Mouse (Mus musculus) cerebellum, adult 11 months (tissue): ENCODE measurements around the gene Depdc7.

ENCODE experiments used
- DNase-seq: peaks from one replicate; pipeline ENCODE4 v3.0.0; 2022

Gene Depdc7

DNA sequence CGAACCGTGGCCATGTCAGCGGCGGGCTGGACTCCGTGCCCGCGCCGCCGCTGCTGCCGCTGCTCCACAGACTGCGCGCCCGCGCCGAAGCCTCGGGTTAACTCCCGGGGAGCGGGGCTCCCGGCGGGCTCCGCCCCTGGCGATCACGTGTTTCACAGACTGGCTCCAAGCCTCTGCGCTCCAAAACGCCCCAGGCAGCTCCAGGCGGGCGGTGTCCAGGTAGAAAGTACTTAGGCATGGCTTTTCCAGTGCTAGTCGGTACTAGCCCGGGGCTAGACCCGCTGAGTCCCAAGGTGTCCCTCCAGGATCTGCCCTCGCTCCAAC, at the start of gene Depdc7:
Gene Depdc7, minus strand, starts transcription at position 138 of the 324 bp plus-strand sequence.
- DNase-seq: peak; percentile 79

DNA sequence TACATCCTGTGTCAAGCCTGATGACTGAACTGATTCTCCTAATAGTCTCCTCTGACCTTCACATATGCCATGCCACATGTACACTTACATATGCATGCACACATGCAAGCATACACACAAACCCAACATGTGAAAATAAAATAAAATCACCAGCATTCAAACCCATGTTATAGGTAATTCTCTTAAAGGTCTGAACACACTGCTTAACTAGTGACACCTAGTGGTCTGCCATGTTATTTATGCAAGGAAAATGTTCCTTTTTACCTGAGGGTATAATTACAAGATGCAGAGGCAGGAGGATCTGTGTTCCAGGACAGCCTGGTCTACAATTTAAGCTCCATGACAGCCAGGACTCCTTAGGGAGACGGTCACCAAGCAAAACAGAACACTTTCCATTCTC, 32.1 kb upstream of the Depdc7 start:
- no peak for DNase-seq

DNA sequence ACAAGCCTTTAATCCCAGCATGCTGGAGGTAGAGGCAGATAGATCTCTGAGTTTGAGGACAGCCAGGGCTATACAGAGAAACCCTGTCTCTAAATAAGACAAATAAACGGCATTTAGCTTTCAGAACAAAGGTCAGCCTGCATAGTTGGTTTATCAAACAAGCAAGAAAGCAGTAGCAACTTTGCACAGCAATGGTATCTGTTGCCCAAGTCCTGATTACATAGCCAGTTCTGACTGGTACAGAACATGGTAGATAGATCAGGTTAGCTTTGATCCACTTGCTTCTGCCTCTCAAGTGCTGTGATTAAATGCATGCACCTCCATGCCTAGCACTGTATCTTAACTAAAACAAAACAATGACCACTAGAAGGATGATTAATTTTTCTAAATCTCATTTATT, 26.0 kb upstream of the Depdc7 start:
- no peak for DNase-seq

DNA sequence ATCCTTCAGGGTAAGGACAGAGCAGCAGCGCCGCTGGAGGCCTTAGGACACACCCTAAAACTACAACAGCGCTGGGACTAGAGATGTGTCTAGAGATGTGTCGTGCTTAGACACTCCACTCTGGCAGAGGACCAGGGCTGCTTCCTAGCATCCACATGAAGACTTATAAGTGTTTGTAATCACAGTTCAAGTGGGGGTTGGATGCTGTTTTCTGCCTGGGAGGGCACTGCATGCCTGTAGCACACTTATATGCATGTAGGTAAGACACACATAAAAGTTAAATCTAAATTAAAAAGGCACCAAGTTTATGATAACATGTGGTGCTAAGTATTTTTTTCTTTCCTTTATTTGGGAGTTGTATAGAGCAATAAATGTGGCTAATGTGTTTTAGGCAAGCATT, 21.3 kb upstream of the Depdc7 start:
- no peak for DNase-seq

DNA sequence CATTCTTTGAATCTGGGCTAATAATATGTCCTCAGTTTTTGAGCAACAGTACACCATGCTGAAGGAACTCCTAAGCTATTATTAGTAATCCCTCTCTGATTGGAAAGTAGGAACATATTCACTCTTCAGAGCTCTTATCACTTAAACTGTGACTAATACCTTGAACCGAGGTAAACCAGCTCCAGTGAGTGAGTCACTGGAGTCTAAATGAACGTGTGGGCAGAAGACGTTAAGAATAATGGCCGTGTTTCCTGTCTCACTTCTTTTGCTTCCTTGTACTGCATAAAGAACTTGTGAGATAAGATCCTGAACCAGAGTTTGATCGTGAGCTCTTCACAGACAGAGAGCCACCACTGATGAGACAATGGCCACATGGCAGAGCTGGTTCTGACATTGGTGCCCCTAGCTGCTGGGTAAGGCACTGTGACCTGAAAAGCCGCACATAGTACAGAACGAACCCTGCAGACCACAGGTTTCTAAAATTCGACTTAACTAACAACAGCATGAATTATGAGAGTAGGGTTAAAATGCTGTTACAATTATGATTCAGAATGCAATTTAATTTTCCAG, 20.5 kb upstream of the Depdc7 start:
- DNase-seq: no peak

DNA sequence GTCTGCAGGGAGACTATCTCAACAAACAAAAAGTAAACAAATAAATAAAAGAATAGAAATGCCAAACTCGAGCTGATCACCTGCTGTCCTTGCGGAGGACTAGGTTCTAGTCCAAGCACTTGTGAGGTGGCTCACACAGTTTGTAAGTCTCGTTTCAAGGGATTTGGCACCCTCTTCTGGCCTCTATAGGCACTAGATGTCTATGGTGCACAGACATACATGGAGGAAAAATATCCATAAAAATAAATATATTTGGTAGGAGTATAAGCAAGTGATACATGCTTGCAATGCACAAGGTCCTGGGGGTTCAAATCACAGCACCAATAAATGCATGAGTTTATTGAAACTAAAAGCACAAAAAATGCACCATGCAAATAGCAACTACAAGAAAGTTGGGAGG, 7.9 kb upstream of the Depdc7 start:
- DNase-seq: no peak

DNA sequence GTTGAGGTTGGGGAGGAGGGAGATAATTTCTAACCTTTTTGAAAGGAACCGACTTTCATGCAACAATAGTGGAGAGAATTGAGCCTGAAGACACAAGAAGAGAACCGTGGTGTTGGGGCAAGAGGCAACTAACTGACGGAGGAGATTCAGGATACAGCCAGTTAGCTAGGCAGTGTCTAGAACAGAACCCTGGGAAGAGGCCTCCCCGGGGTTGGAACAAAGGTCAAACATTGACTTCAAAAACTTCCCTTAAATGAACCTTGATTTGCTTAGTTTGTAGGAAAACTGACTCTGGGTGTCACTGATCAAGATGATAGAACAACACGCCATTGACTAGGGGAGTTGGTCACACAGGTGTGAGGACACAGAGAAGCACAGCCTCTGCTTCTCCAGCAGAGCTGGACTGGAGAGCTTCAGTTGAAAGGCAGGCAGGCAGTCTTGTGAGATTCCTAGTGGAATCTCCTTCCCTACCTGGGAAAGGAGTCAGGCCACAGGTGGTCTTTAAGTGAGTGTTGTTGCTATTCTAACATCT, 6.0 kb upstream of the Depdc7 start:
- DNase-seq: no peak

DNA sequence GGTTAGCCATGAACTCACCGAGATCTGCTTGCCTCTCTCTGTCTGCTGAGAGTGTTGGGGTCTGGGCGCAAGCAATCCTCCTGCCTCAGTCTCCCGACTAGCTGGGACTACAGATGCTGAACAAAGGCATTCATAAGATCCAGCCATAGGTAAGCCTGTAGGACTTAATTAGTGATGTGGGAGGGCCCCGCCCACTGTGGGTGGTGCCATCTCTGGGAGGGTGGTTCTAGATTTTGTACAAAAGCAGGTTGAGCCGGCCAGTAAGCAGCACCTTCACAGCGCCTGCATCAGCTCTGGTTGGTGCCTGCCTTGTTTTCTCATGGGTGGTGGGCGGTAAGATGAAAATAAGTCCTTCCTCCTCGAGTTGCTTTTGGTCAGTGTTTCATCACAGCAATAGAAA, 3.6 kb upstream of the Depdc7 start:
- DNase-seq: no peak

DNA sequence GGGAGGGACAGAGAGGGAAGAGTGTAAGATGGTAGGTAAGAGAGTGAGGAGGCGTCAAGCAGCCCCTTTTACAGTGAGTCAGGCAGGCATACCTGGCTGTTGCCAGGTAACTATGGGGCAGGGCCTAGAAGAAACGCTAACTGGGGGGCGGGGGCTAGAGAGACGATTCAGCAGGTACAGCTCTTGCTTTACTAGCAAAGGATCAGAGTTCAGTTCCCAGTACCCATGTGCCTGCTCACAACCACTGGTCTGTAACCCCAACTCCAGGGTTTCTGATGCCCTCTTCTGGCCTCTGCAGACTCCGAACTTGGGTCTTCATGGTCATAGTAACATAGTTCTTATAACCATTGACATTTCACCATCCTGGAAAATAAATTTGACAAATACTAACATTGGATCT, 1.3 kb upstream of the Depdc7 start:
- no peak for DNase-seq

DNA sequence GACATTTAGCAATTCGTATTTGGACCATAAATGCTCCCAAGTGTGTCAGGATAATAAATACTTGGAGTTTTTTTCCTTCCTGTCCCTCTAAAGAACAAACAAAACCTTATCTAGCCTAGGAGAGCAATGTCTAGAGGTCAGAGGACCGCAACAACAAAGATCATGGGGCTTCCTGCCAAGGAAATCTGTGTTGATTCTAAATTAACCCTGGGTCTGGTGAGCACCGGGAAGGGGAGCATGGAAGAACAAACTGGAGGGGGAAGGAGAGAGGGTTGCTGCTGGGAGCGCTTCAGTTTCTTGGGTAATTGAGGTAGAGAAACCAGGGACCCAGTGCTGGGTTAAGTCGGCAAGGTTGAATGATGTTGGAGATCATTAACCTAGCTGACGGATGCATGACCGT, 482 bp upstream of the Depdc7 start:
- no peak for DNase-seq

DNA sequence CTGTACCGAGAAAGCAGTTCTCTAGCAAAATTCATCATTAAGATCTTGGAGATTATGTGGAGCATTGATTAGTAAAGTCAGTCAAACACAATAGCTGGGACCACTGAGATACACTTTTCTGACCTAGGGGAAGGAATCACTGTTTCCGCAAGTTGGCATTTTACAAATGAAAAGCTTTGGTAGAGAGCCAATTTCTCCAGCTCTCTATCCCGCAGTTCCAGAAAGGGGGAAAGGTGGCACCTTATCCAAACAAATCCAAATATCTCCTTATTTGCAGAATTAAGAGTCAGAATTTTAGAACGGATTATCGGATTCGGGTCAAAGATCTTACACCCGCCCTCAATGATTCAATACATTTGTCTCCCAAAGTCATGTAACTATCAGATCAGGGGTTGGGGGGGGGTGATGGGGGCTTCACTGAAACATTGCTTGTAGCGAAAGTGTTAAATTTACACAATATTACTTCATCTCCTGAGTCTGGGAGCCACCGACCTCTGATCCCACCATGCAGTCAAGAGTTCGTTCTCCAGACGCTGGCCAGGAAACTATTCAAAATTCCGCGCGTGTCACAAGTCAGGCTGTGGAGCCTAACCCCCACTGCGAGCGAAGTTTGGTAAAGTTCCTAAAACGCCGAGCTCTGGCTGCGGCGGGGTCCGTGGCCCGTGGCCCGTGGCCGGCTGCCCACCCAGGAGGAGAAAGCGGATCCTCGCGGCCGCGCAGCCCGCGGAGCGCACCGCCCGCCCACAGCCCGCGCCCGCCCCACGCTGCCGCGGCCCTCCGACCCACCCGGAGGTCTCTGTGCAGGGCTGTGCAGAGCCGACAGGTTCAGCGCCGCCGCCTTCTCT, 560 bp downstream of the Depdc7 start:
- no peak for DNase-seq

DNA sequence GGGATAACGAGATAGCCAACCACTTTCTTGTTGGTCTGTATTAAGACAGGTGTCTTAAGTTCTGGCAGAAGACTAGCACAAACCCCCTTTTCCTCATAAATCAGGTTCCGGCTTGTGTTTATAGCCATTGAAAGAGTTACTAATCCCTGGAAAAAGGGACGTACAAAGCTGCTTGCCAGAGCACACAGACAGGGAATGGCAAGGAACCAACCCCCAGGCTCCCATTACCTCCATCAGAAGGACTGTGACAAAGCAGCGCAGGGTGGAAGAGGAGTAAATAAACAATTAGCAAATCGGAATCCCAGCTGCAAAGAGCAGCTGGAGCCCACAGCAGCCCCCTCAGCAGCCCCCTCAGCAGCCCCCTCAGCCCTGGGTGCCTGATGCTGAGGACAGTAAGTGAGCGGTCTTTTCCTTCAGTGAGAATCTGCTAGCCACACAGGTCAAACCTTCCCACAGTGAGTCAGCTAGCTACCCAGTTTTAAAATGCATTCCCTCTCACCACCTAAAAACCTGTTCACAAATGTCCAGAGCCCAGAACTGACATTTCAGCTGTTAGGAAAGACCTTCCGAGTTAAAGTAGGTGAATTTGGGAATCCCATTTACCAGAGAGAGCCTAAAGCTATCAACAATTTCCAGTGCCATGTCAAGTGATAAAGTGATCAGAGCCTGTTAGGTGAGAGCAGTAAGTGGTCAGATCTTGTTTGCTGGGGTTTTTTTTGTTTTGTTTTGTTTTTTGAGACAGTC, 1.5 kb downstream of the Depdc7 start:
- DNase-seq: no peak

DNA sequence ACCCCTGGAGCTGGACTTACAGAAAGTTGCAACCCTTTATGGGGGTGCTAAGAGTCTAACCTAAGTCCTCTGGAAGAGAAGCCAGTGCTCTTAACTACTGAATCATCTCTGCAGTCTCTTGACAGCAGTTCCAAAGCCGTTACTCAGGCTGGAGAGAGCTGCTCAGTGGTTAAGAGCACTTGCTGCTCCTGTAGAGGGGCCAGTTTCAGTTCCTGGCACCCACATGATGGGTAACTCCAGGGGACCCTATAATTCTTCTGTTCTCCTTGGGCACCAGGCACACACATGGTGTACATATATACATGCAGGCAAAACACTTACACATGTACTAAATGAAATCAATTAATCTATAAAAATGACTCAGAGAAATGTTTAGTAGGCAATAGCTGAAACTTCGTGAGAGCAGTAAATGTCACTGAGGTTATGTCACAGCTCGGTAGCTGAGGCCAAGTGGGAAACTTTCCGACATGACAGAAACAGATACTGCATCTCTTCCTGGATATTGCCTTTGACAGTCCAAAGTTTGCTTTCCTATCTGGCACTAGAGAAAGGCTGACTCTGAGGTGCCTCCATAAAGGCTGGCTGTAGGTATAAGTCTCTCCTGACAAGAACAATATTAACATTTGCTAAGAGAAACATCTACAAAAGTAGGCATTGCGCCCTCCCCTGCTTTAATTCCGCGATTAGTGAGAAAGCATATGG, 2.3 kb downstream of the Depdc7 start:
- DNase-seq: no peak

DNA sequence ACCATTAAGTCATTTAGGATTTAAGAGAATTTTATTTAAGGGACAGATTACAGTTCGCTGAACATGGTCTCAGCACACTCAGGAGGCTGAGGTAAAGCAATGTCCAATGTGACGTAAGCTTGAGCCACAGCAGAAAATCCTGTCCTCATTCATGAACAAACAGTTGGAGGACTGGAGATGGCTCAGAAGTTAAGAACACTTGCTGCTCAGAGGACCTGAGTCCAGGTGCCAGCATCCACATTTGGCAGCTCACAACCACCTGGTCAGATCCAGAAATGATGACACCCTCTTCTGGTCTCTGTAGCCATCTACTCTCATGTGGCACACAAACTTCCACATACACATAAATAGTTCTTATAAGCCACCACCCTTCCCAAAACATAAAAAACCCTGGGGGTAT, 3.0 kb downstream of the Depdc7 start:
- no peak for DNase-seq

DNA sequence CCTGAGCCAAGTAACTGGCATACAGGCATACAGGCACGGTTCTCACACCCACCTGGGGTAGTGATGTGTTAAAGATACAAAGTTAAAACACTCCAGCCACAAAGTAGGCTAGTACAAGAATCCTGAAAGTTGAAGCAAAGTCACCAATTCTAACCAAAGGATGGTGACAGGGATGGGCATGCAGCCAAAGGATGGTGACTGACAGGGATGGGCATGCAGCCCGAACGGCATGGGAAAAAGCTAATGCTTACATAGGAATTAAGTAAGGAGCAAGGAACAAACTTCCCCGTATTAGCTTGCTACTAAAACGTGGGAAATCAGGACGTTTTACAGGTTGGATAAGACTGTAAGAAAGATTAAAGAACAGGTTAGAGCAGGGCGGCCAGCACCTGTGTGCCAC, 6.4 kb downstream of the Depdc7 start:
- no peak for DNase-seq

DNA sequence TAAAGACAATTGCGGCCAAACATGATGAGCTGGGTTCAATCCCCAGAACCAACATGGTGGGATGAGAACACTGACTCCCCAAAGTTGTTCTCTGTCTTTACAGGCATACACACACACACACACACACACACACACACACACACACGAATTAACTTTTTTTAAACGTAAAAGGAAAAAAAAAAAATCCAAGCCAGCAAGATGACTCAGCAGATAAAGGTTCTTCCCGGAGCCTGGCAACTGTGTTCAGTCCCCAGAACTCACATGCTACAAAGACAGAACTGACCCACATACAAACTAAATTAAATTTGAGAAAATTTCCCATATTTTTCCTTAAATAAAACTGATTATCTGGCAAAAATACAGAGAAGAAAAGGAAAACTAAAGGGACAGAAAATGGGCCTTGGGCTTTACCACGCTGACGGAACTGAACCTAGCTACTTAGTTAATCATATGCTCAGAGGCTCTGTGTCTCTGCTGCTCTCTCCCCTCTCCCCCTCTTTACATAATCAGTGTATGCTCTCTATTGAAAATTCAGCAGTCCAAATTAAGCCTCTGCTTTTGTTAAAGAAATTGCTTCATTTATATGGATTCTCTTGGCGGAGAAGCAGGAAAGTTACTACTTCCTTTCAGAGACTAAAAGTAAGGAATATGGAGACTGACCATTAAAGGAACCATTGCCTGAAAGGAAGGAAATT, 10.0 kb downstream of the Depdc7 start:
- DNase-seq: no peak

DNA sequence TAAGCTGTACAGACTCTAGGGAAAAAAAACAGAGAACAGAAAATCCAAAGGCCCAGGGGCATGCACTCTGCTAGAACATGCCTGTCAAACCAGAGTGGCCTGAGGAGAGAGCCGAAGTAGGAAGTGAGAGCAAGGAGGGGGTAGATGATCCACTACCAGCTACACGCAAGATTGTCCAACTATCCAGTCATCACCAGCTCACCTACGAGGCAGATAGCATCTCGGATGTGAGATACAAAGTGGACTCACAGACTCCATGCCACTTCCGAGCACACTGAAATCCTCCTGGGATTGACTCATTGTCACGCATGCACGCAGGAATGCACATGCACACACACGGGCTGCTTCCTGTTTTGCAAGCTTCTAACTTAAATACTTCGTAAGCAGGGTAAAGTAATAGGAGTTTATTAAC, 10.6 kb downstream of the Depdc7 start:
- DNase-seq: no peak

DNA sequence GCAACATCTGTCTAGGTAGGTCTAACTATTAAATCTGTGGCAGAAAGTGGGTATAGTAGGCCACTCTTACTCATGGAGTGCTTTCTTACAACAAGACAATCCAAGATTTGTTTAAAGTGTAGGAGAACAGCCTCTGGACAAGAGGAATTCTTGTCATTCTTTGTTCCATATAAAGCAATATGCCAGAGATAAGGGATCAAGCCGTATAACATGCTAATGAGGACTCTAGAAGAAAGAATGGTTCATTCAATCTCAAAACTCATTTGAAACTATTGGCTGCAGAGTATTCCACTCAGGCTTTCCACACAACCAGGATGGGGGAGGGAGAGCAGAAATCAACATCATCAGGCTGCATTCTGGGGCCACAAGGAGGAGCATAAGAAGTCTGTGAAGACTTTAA, 15.3 kb downstream of the Depdc7 start:
- no peak for DNase-seq

DNA sequence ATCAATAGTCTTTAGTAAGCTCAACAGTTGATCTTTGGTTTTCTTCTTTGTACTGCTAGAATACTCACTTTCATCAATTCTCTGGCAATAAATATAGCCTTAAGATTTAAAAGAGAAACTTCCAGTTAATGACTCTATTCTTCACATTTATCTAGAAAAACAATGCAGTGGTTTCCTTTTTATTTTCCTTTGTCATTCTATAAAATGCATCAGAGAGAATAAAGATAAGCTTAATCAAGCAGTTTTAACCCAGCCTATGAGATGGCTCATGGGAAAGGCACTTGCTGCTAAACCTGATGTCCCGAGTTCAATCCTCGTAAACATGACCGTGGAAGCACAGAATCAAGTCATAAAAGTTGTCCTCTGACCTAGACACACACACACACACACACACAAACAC, 20.7 kb downstream of the Depdc7 start:
- DNase-seq: no peak

DNA sequence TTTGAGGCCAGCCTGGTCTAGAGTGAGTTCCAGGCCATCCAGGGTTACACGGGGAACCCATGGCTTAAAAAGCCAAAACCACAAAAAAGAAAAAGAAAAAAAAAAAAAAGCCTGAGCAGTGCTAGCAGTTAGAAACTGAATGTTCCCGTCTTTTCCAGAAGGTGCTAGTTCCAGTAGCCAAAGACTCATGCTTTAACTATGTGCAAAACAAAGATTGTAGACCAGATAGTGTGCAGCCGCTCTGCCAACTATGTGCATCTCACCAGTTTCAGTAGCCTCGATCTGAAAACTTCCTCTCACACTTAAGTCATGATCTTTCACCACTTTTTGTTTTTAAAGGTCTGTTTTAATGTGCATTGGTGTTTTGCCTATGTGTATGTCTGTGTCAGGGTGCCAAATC, 24.9 kb downstream of the Depdc7 start:
- DNase-seq: no peak

DNA sequence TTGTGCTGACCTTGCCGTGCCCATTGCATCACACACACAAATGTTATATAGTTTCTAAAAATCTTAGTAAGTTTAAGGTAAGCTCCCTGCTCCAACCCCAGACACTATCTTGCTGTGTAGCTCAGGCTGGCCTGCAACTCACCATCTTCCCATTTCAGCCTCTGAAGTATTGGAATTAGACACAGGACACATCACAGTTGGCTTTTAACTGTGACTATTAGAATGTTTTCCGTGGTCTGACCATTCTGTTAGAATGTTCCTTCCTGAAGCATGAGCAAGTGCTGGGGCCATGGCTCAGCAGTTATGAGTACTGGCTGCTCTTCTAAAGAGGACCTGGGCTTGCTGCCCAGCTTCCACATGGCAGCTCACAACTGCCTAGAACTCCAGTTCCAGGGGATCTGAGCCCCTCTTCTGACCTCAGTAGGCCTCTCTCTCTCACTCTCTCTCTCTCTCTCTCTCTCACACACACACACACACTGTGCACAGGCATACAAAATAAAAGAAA, 25.4 kb downstream of the Depdc7 start:
- DNase-seq: no peak

DNA sequence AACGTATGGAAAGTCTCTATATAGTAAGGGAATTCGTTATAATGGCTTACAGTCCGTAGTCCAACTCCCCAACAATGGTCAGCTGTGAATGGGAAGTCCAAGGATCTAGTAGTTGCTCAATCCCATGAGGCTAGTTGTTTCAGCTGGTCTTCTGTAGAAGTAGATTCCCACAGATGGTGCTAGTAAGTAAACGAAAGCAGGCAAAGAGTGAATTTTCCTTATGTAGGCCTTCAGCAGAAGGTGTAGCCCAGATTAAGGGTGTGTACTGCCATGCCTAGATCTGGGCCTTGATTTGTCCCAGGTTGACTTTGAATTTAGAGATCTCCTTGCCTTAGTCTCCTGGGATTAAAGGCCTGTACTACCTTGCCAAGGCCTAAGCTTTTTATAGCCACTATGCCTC, 26.4 kb downstream of the Depdc7 start, which contains the start of gene Pin1rt1:
Gene Pin1rt1, minus strand, starts transcription at position 101 of the 400 bp plus-strand sequence.
- no peak for DNase-seq
